Mouse (Mus musculus): ENCODE results near the gene Lamp5. TPM values are rescaled to one million over a fixed set of nuclear protein-coding genes. Genes with fewer than 3 reads are reported as not detected.

Gene Lamp5
- polyA plus RNA-seq, 1 experiment from 2014 or later = 0.30 TPM

DNA sequence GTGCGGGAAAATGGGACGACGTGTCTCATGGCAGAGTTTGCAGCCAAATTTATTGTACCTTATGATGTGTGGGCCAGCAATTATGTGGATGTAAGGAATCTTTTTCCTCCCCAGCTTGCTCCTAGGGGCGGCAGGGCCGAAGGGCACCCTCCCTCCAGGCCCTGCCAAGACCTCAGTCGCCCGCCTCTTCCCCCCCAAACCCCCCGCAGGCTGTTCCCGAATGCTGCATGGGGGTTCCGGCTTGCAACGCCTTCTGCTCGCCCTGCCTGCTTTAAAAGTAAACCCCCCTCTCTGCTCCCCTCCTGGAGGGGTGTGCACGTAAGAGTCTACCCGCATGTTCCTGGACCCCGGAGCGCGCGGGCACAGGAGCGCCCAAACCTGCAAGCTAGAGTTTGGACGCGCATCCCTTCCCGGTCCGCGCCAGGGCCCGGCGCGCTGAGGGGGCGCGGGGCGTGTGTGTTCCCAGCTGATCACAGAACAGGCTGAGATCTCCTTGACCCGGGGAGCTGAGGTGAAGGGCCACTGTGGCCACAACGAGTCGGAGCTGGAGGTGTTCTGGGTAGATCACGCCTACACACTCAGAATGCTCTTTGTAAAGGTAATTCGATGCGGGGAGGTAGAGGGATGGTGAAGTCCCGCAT, 7.1 kb downstream of the Lamp5 start:
- no peak overlapping the region for H3K27ac ChIP-seq (ENCODE audit: low read depth, low read length)
- WGBS (ENCODE audit: insufficient replicate concordance) = 1% methylated on average over 37 of the region's 37 CpGs
- H3K36me3 ChIP-seq (ENCODE audit: control insufficient read depth, insufficient read depth, low read length) = no peaks in the 10 kb centered on the region
- ATAC-seq (replicated peaks; ENCODE audit: insufficient number of reproducible peaks, low FRiP score, low TSS enrichment) = no peak
- peak overlapping the region; percentile 52 for H3K4me2 ChIP-seq
- peak overlapping the region; percentile 21 for H3K4me3 ChIP-seq (ENCODE audit: low read depth, low read length)
- peaks cover 3% of the 10 kb centered on the region for H3K4me1 ChIP-seq (ENCODE audit: control insufficient read depth, insufficient read depth, low read length)
- H3K9me3 ChIP-seq (replicated peaks; ENCODE audit: control insufficient read depth, low read length) = no peaks in the 10 kb centered on the region
- H3K9ac ChIP-seq (ENCODE audit: low read depth, low read length) = no peak overlapping the region
- H3K27me3 ChIP-seq (ENCODE audit: control insufficient read depth, insufficient read depth, low read length) = peaks cover 43% of the 10 kb centered on the region

DNA sequence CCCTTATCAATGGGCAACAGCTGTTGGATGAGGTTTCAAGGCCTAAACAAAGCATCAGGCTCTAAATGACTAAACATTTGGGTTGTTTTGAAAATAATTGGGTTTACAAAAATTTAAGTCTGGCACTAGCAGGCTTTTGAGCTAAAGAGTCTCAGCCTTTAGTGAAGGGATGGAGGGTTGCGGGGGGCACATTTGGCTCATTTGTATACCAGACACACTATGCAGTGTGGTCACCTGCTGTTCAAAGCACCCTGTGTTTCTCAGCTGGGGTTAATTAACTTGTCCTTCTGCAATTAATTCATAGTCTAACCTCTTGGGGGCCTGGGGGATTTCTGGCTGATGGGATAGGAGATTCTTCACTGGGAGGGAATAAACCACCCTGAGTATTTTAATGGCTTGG, 12.3 kb downstream of the Lamp5 start:
- WGBS (ENCODE audit: insufficient replicate concordance) = 95% methylated on average over 1 of the region's 1 CpGs
- H3K27me3 ChIP-seq (ENCODE audit: control insufficient read depth, insufficient read depth, low read length) = peaks cover 20% of the 10 kb centered on the region
- no peak overlapping the region for H3K4me3 ChIP-seq (ENCODE audit: low read depth, low read length)
- no peak overlapping the region for H3K27ac ChIP-seq (ENCODE audit: low read depth, low read length)
- no peak overlapping the region for H3K9ac ChIP-seq (ENCODE audit: low read depth, low read length)
- ATAC-seq (replicated peaks; ENCODE audit: insufficient number of reproducible peaks, low FRiP score, low TSS enrichment) = no peak
- no peak overlapping the region for H3K4me2 ChIP-seq
- H3K4me1 ChIP-seq (ENCODE audit: control insufficient read depth, insufficient read depth, low read length) = no peaks in the 10 kb centered on the region
- no peaks in the 10 kb centered on the region for H3K9me3 ChIP-seq (replicated peaks; ENCODE audit: control insufficient read depth, low read length)
- no peaks in the 10 kb centered on the region for H3K36me3 ChIP-seq (ENCODE audit: control insufficient read depth, insufficient read depth, low read length)

DNA sequence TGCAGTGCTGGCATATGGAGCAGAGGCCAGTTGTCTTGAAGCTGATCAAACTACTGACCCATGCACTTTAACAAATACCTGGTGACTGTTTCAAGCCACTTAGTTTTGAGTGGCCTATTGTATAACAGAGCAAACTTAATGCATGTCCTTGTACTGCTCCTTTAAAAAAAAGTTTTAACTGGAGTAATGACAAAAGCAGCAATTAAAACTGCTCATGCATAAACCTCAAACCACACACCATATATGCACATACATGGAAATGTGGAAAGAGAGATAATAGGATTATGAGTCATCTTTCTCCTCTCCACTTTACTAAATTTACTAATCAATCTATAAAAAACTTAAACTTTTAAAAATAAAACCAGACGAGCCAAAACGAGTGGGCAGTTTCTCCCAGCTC, 43.9 kb downstream of the Lamp5 start:
- no peaks in the 10 kb centered on the region for H3K4me1 ChIP-seq (ENCODE audit: control insufficient read depth, insufficient read depth, low read length)
- no peaks in the 10 kb centered on the region for H3K9me3 ChIP-seq (replicated peaks; ENCODE audit: control insufficient read depth, low read length)
- no peak overlapping the region for H3K4me3 ChIP-seq (ENCODE audit: low read depth, low read length)
- 56% methylated on average over 2 of the region's 2 CpGs for WGBS (ENCODE audit: insufficient replicate concordance)
- no peak overlapping the region for H3K4me2 ChIP-seq
- no peak for ATAC-seq (replicated peaks; ENCODE audit: insufficient number of reproducible peaks, low FRiP score, low TSS enrichment)
- no peak overlapping the region for H3K9ac ChIP-seq (ENCODE audit: low read depth, low read length)
- H3K27me3 ChIP-seq (ENCODE audit: control insufficient read depth, insufficient read depth, low read length) = no peaks in the 10 kb centered on the region
- H3K36me3 ChIP-seq (ENCODE audit: control insufficient read depth, insufficient read depth, low read length) = no peaks in the 10 kb centered on the region
- no peak overlapping the region for H3K27ac ChIP-seq (ENCODE audit: low read depth, low read length)

DNA sequence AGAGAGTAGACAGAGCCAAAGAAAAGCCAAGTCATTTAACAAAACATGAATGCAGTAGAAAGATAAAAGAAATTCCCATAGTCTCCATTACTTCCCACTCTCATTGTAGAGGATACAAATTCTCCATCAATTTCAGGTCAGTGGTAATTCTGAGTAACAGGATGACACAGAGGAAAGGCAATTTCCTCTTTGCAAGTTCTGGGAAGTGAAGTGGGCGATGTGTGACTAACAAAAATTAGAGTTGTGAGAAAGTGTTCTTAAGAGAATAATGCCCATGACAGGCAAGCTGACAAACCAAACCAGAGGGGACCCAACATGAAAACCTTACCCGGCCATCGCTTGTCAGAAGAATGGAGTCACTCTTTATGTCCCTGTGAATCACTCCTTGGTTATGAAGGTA, 45.1 kb downstream of the Lamp5 start:
- no peak overlapping the region for H3K27ac ChIP-seq (ENCODE audit: low read depth, low read length)
- H3K9me3 ChIP-seq (replicated peaks; ENCODE audit: control insufficient read depth, low read length) = no peaks in the 10 kb centered on the region
- ATAC-seq (replicated peaks; ENCODE audit: insufficient number of reproducible peaks, low FRiP score, low TSS enrichment) = no peak
- H3K9ac ChIP-seq (ENCODE audit: low read depth, low read length) = no peak overlapping the region
- no peak overlapping the region for H3K4me2 ChIP-seq
- no peaks in the 10 kb centered on the region for H3K27me3 ChIP-seq (ENCODE audit: control insufficient read depth, insufficient read depth, low read length)
- no peaks in the 10 kb centered on the region for H3K36me3 ChIP-seq (ENCODE audit: control insufficient read depth, insufficient read depth, low read length)
- no peak overlapping the region for H3K4me3 ChIP-seq (ENCODE audit: low read depth, low read length)
- 88% methylated on average over 3 of the region's 3 CpGs for WGBS (ENCODE audit: insufficient replicate concordance)
- H3K4me1 ChIP-seq (ENCODE audit: control insufficient read depth, insufficient read depth, low read length) = no peaks in the 10 kb centered on the region

DNA sequence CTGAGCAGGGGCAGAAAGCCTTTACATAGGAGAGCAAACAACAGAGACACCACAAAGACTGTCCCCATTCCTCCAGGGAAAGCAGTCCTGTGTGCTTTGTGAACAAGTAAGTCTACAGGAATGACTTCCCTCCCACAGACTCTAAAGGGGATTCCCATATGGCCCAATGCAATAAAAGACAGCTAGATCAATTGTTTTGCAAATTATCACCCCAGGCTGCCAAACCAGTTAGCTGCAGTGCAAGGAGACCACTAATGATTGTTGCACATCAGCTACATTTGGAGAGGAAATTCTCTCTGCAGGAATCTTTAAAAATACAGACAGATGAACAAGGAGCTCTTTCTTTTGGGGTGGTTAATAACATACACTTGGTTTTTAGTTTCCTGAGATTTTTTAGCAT, 55.6 kb downstream of the Lamp5 start:
- ATAC-seq (replicated peaks; ENCODE audit: insufficient number of reproducible peaks, low FRiP score, low TSS enrichment) = no peak
- Histone ChIP-seq H3K9me3 (replicated peaks; ENCODE audit: control insufficient read depth, low read length) (no peaks in the 10 kb centered on the region), H3K4me1 (ENCODE audit: control insufficient read depth, insufficient read depth, low read length) (no peaks in the 10 kb centered on the region), H3K4me2 (no peak overlapping the region), H3K36me3 (ENCODE audit: control insufficient read depth, insufficient read depth, low read length) (no peaks in the 10 kb centered on the region), H3K27me3 (ENCODE audit: control insufficient read depth, insufficient read depth, low read length) (no peaks in the 10 kb centered on the region), H3K9ac (ENCODE audit: low read depth, low read length) (no peak overlapping the region), H3K4me3 (ENCODE audit: low read depth, low read length) (no peak overlapping the region), H3K27ac (ENCODE audit: low read depth, low read length) (no peak overlapping the region)

DNA sequence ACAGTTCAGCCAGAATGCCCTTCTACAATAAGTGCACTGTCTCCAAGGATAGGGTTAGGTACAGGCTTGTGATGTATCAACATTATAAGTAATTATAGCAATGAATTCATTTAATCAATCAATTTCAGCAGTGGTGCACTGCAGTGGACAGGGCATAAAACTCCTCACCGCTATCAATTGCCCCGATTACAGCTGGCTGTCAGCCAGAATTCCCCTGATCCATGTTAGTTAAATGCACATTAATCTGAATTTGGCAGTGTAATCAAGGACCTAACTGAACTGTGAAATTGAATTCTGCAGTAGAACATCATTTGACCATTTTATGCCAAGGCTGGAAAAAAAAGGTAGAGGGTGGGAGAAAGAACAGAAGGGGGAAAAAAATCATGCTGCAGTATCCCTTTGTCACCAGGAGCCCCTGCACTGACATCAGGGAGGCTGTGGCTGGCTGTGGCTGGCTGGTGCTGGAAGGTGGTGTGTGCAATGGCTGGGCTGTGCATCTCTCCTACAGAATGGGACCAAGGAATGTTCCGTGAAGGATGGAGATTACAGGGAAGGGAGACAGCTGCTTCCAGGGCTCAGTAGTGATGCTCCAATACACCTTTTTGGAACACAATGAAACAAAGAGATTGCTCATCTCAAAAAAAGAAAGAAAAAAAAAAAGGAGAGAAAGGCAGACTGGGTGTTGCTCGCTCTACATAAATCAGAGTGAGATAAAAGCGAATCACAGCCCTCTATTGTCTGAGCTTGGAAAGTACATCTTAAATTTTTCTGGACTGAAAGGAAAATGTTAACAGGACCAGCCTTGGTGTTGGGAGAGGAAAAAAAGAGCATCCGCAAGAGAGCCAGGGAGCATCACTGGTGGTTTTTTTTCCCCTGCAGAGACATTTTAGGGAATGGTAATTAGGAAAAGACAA, 56.3 kb downstream of the Lamp5 start:
- no peaks in the 10 kb centered on the region for H3K4me1 ChIP-seq (ENCODE audit: control insufficient read depth, insufficient read depth, low read length)
- H3K27me3 ChIP-seq (ENCODE audit: control insufficient read depth, insufficient read depth, low read length) = no peaks in the 10 kb centered on the region
- WGBS (ENCODE audit: insufficient replicate concordance) = 36% methylated on average over 6 of the region's 6 CpGs
- H3K4me3 ChIP-seq (ENCODE audit: low read depth, low read length) = no peak overlapping the region
- H3K36me3 ChIP-seq (ENCODE audit: control insufficient read depth, insufficient read depth, low read length) = no peaks in the 10 kb centered on the region
- ATAC-seq (replicated peaks; ENCODE audit: insufficient number of reproducible peaks, low FRiP score, low TSS enrichment) = 0 out of 2 replicates have a peak, but pooled peaks have one; percentile 35
- no peaks in the 10 kb centered on the region for H3K9me3 ChIP-seq (replicated peaks; ENCODE audit: control insufficient read depth, low read length)
- no peak overlapping the region for H3K9ac ChIP-seq (ENCODE audit: low read depth, low read length)
- H3K27ac ChIP-seq (ENCODE audit: low read depth, low read length) = no peak overlapping the region
- no peak overlapping the region for H3K4me2 ChIP-seq

DNA sequence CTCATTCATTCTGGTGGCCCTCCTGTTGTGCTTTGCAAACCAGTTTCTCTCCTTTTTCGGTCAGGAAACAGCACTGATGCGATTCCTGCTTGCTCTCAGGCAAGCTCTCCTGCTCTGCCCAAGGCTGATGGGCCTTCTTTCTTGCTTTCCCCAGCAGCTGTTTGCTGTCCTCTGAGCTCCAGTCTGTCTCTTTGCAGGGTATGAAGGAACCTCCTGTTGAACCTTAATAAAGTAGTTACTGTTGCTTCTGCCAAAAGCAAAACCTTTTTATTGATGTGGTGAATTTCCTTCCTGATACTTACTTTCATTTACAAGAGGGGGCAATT, 57.0 kb downstream of the Lamp5 start:
- H3K4me3 ChIP-seq (ENCODE audit: low read depth, low read length) = no peak overlapping the region
- no peaks in the 10 kb centered on the region for H3K27me3 ChIP-seq (ENCODE audit: control insufficient read depth, insufficient read depth, low read length)
- no peak overlapping the region for H3K4me2 ChIP-seq
- 24% methylated on average over 2 of the region's 2 CpGs for WGBS (ENCODE audit: insufficient replicate concordance)
- H3K4me1 ChIP-seq (ENCODE audit: control insufficient read depth, insufficient read depth, low read length) = no peaks in the 10 kb centered on the region
- no peaks in the 10 kb centered on the region for H3K9me3 ChIP-seq (replicated peaks; ENCODE audit: control insufficient read depth, low read length)
- H3K9ac ChIP-seq (ENCODE audit: low read depth, low read length) = no peak overlapping the region
- no peak overlapping the region for H3K27ac ChIP-seq (ENCODE audit: low read depth, low read length)
- ATAC-seq (replicated peaks; ENCODE audit: insufficient number of reproducible peaks, low FRiP score, low TSS enrichment) = no peak
- no peaks in the 10 kb centered on the region for H3K36me3 ChIP-seq (ENCODE audit: control insufficient read depth, insufficient read depth, low read length)

DNA sequence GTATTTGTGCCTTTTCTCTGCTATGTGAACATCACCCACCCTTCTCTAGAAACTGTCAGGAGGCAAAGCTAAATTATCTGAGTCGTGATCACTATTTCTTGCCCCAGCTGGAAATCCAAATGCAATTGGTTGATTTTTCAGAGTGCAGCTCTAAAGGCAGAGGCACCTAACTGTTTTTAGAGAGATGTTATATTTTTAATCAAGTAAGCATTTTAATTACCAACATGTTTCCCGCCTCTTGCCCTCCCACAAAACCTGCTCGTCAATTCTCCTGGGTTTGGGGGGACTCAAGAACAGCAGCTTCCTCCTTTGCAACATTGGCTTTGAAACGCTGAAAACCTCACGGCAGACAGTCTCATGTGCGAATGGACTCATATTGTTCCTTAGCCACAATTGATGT, 61.3 kb downstream of the Lamp5 start:
- Histone ChIP-seq H3K4me3 (ENCODE audit: low read depth, low read length) (no peak overlapping the region), H3K36me3 (ENCODE audit: control insufficient read depth, insufficient read depth, low read length) (no peaks in the 10 kb centered on the region), H3K4me1 (ENCODE audit: control insufficient read depth, insufficient read depth, low read length) (no peaks in the 10 kb centered on the region), H3K9me3 (replicated peaks; ENCODE audit: control insufficient read depth, low read length) (no peaks in the 10 kb centered on the region), H3K9ac (ENCODE audit: low read depth, low read length) (no peak overlapping the region), H3K4me2 (no peak overlapping the region), H3K27me3 (ENCODE audit: control insufficient read depth, insufficient read depth, low read length) (no peaks in the 10 kb centered on the region), H3K27ac (ENCODE audit: low read depth, low read length) (no peak overlapping the region)
- WGBS (ENCODE audit: insufficient replicate concordance) = 80% methylated on average over 6 of the region's 6 CpGs
- no peak for ATAC-seq (replicated peaks; ENCODE audit: insufficient number of reproducible peaks, low FRiP score, low TSS enrichment)

DNA sequence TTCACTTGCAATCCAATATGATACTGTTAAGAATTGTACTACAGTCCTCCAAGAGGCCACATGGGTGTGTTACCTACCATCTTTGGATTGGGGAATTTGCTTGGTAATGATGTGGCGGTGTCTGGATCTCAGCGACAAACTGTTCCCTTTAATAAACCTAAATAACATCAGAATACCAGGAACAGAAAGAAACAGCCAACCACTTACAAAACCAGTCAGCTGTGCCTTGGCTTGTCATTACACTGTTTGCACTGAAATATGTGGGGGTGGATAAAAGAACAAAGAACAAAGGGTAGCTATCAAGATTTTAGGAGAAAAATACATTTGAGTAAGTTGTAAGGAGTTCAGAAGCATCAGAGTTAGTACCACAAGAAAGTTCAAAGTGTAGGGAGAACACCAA, 66.0 kb downstream of the Lamp5 start:
- no peak for ATAC-seq (replicated peaks; ENCODE audit: insufficient number of reproducible peaks, low FRiP score, low TSS enrichment)
- Histone ChIP-seq H3K4me1 (ENCODE audit: control insufficient read depth, insufficient read depth, low read length) (no peaks in the 10 kb centered on the region), H3K36me3 (ENCODE audit: control insufficient read depth, insufficient read depth, low read length) (no peaks in the 10 kb centered on the region), H3K4me2 (no peak overlapping the region), H3K9me3 (replicated peaks; ENCODE audit: control insufficient read depth, low read length) (no peaks in the 10 kb centered on the region), H3K4me3 (ENCODE audit: low read depth, low read length) (no peak overlapping the region), H3K9ac (ENCODE audit: low read depth, low read length) (no peak overlapping the region), H3K27me3 (ENCODE audit: control insufficient read depth, insufficient read depth, low read length) (no peaks in the 10 kb centered on the region), H3K27ac (ENCODE audit: low read depth, low read length) (no peak overlapping the region)
- 85% methylated on average over 2 of the region's 2 CpGs for WGBS (ENCODE audit: insufficient replicate concordance)

Measured in heart, embryonic 11.5 days (tissue).